Mouse (Mus musculus) liver, embryonic 11.5 days (tissue): Measurements from ENCODE around the gene Scgn. TPM values are rescaled to one million over a fixed set of nuclear protein-coding genes. Genes with fewer than 3 reads are reported as not detected.

Experiments used
- ATAC-seq: fragments of 200-750 bp; cut with Nextera tagmentation; replicated peaks from 2 replicates; pipeline ENCODE4 v1.8.0; 2017; ENCODE audit warnings: moderate number of reproducible peaks, mild to moderate bottlenecking, moderate TSS enrichment, moderate library complexity; ENCODE audit not compliant: low FRiP score
- DNase-seq: peaks from one replicate; pipeline ENCODE4 v3.0.0-alpha.2; 2017; ENCODE audit warnings: low spot score
- H3K27ac ChIP-seq: fragments of 300-500 bp; sonication (generic); 2 replicates; pipeline ENCODE4 v1.5.1; 2014; ENCODE audit warnings: mild to moderate bottlenecking, low read depth, low read length, control low read depth
- H3K27me3 ChIP-seq: fragments of 300-500 bp; sonication (generic); replicated peaks from 2 replicates; pipeline ENCODE4 v1.6.1; 2014; ENCODE audit warnings: low read length, mixed read lengths; ENCODE audit not compliant: control insufficient read depth, insufficient read depth
- H3K36me3 ChIP-seq: fragments of 300-500 bp; sonication (generic); 2 replicates; pipeline ENCODE4 v1.6.1; 2014; ENCODE audit warnings: mild to moderate bottlenecking, low read length, moderate library complexity, mixed read lengths; ENCODE audit not compliant: control insufficient read depth, insufficient read depth
- H3K4me1 ChIP-seq: fragments of 300-500 bp; sonication (generic); replicated peaks from 2 replicates; pipeline ENCODE4 v1.6.1; 2014; ENCODE audit warnings: low read length, mixed read lengths; ENCODE audit not compliant: control insufficient read depth, insufficient read depth
- H3K4me2 ChIP-seq: fragments of 300-500 bp; sonication (generic); 2 replicates; pipeline ENCODE4 v1.6.1; 2014; ENCODE audit warnings: mild to moderate bottlenecking, control low read depth, moderate library complexity
- H3K4me3 ChIP-seq: fragments of 300-500 bp; sonication (generic); 2 replicates; pipeline ENCODE4 v1.5.1; 2014; ENCODE audit warnings: low read depth, low read length, control low read depth
- H3K9ac ChIP-seq: fragments of 300-500 bp; sonication (generic); 2 replicates; pipeline ENCODE4 v1.6.1; 2014; ENCODE audit warnings: low read depth, low read length, control low read depth
- H3K9me3 ChIP-seq: fragments of 300-500 bp; sonication (generic); 2 replicates; pipeline ENCODE4 v1.6.1; 2016; ENCODE audit warnings: low read length, inconsistent platforms, mixed read lengths; ENCODE audit not compliant: control insufficient read depth
- WGBS: fragments of 180-500 bp; shearing (Covaris S2); extraction: QIAGEN DNeasy Blood & Tissue Kit; methylation state at CpG from one replicate; pipeline ENCODE4 v1.1.7; 2014; 5-methylcytosine and 5-hydroxymethylcytosine counted together
- polyA plus RNA-seq: library from polyadenylated mRNA; unstranded; fragments of >200 nt; fragmentation: Nextera tagmentation; extraction: Ambion mirVana; gene quantifications from 2 replicates; pipeline ENCODE4 v1.2.1, GENCODE M21; 2014

Scgn gene
- polyA plus RNA-seq: 0.21 TPM in 1 of 2 replicates, not detected in the other

GRCm38 (mm10) chr13:23990928-23991327, at the start of gene Scgn:
Gene Scgn, minus strand, starts transcription at chr13:23991214.
- Histone ChIP-seq H3K9ac (no peak within 1 kb of the TSS), H3K27me3 (peaks cover 33% of the 10 kb centered on the region), H3K4me3 (no peak within 1 kb of the TSS), H3K9me3 (no peaks in the 10 kb centered on the region), H3K27ac (no peak within 1 kb of the TSS), H3K4me2 (no peak within 1 kb of the TSS), H3K36me3 (no peaks in the 10 kb centered on the region), H3K4me1 (no peaks in the 10 kb centered on the region)
- ATAC-seq (no peak), DNase-seq (peak; percentile 78)
- WGBS: 1% methylated on average over 20 of the region's 20 CpGs

DNA sequence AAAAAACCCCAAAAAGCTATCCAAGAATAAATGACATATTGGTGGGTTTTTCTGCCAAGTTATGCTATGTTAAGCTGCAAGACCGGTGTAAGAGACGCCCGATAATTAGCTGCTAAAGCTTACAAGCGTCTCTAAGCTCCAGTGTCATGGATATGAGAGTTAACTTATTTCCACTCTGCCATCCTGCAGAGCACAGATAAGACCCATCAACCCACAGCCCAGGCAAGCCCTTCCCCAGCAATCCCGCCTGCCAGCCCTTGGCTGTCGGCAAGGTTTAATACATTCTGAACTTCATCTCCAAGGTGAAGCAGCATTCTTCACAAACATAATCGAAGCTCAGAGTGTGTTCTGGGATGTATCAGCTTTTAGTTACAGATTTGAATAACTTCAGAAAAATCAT, 49.2 kb upstream of the Scgn start:
- no peak for DNase-seq
- Histone ChIP-seq H3K4me1 (peaks cover 3% of the 10 kb centered on the region; the same call in 1 of the 2 replicates), H3K36me3 (no peaks in the 10 kb centered on the region), H3K4me2 (no peak overlapping the region), H3K27me3 (no peaks in the 10 kb centered on the region), H3K4me3 (no peak overlapping the region), H3K9ac (no peak overlapping the region), H3K27ac (no peak overlapping the region), H3K9me3 (no peaks in the 10 kb centered on the region)
- 34% methylated on average over 7 of the region's 7 CpGs for WGBS
- ATAC-seq: peak; percentile 79

- no peak for ATAC-seq
- H3K9ac ChIP-seq: no peak overlapping the region
Observed at GRCm38 (mm10) chr13:24037502-24037901, 46.5 kb upstream of the Scgn start.

GRCm38 (mm10) chr13:24036150-24036549, 45.1 kb upstream of the Scgn start:
- no peak overlapping the region for H3K9ac ChIP-seq
- no peak overlapping the region for H3K27ac ChIP-seq
- 42% methylated on average over 18 of the region's 18 CpGs for WGBS
- peak overlapping the region; percentile 51 for H3K4me2 ChIP-seq
- ATAC-seq (no peak), DNase-seq (peak; percentile 37)
- H3K4me1 ChIP-seq: peaks cover 3% of the 10 kb centered on the region; the same call in 1 of the 2 replicates
- H3K4me3 ChIP-seq: 0 out of 2 replicates have a peak overlapping the region, but pooled peaks have one; percentile 17
- H3K27me3 ChIP-seq: no peaks in the 10 kb centered on the region
- no peaks in the 10 kb centered on the region for H3K36me3 ChIP-seq
- H3K9me3 ChIP-seq: no peaks in the 10 kb centered on the region

More at GRCm38 (mm10) chr13:24037502-24037901, 46.5 kb upstream of the Scgn start:
- Histone ChIP-seq H3K4me1 (peaks cover 3% of the 10 kb centered on the region; the same call in 1 of the 2 replicates), H3K36me3 (no peaks in the 10 kb centered on the region), H3K27me3 (no peaks in the 10 kb centered on the region), H3K4me2 (no peak overlapping the region), H3K27ac (no peak overlapping the region), H3K4me3 (no peak overlapping the region), H3K9me3 (no peaks in the 10 kb centered on the region)
- no peak for DNase-seq
- 64% methylated on average over 3 of the region's 3 CpGs for WGBS

DNA sequence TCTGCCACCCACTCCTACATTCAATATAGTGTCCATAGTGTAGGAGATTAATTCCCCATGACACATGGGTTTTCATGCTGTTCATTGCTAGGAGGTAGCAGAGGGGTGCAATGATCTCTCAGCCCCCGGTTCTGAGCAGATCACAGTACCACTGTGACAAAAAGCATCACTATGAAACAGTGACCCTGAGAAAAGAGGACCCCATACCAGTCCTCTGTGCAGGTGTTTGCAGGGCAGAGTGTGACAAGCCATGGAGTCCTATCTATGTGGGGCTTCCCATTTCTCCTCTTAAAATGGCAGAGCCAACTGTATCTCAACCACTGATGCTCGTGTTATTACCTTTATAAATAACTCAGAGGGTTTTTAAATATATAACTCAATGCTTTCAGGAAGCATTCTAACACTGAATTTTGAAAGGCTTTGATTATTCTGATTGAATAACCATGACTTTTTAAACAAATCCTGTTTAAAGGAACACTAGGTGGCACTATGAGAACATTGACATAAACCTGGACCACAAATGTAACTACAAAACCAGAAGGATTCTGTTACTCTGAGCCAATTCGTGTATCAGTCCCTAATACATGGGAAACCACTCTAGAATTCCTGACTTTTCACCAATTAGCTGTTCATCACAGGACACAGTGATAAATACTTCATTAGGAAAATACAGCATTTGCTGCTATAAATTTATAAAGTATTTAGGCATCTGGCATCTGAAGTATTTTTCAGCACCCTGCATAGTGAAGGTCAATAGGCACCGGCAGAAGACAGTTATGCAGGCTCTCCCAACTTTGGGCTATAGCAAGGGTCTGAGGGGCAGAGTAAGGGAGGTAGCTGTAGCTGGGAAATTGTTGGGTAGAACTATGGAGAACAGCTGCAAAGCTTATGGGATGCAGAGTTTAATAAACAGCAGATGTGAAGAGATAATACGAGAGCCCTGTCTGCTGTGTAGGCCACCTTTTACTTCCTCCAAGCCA, 36.5 kb upstream of the Scgn start:
- no peaks in the 10 kb centered on the region for H3K27me3 ChIP-seq
- DNase-seq (no peak), ATAC-seq (no peak)
- H3K4me1 ChIP-seq: no peaks in the 10 kb centered on the region
- no peak overlapping the region for H3K9ac ChIP-seq
- H3K36me3 ChIP-seq: no peaks in the 10 kb centered on the region; the same call in 1 of the 2 replicates
- no peak overlapping the region for H3K27ac ChIP-seq
- WGBS: 55% methylated on average over 5 of the region's 5 CpGs
- H3K4me2 ChIP-seq: no peak overlapping the region
- H3K4me3 ChIP-seq: no peak overlapping the region
- no peaks in the 10 kb centered on the region for H3K9me3 ChIP-seq

GRCm38 (mm10) chr13:24018515-24018914, 27.5 kb upstream of the Scgn start:
- WGBS: 75% methylated on average over 4 of the region's 4 CpGs
- Histone ChIP-seq H3K36me3 (no peaks in the 10 kb centered on the region), H3K27ac (no peak overlapping the region)

GRCm38 (mm10) chr13:24005528-24005927, 14.5 kb upstream of the Scgn start:
- Histone ChIP-seq H3K9me3 (no peaks in the 10 kb centered on the region), H3K36me3 (no peaks in the 10 kb centered on the region), H3K27ac (no peak overlapping the region), H3K4me1 (no peaks in the 10 kb centered on the region), H3K9ac (no peak overlapping the region), H3K27me3 (no peaks in the 10 kb centered on the region), H3K4me2 (0 out of 2 replicates have a peak overlapping the region, but pooled peaks have one; percentile 13), H3K4me3 (no peak overlapping the region)
- no peak for DNase-seq
- ATAC-seq: peak; percentile 54
- 56% methylated on average over 2 of the region's 2 CpGs for WGBS

More at GRCm38 (mm10) chr13:24018515-24018914, 27.5 kb upstream of the Scgn start:
- Histone ChIP-seq H3K4me3 (no peak overlapping the region), H3K4me1 (no peaks in the 10 kb centered on the region), H3K4me2 (no peak overlapping the region), H3K27me3 (no peaks in the 10 kb centered on the region), H3K9ac (no peak overlapping the region), H3K9me3 (no peaks in the 10 kb centered on the region)
- DNase-seq: no peak
- no peak for ATAC-seq

GRCm38 (mm10) chr13:24001797-24002196, 10.8 kb upstream of the Scgn start:
- Histone ChIP-seq H3K4me3 (no peak overlapping the region), H3K9me3 (no peaks in the 10 kb centered on the region), H3K4me1 (no peaks in the 10 kb centered on the region), H3K36me3 (no peaks in the 10 kb centered on the region), H3K27me3 (no peaks in the 10 kb centered on the region), H3K4me2 (no peak overlapping the region), H3K27ac (no peak overlapping the region), H3K9ac (no peak overlapping the region)
- DNase-seq (no peak), ATAC-seq (no peak)
- WGBS: 55% methylated on average over 2 of the region's 2 CpGs
